Mouse (Mus musculus) embryonic facial prominence, embryonic 10.5 days (tissue): Measurements from ENCODE around the gene Ptprg. TPM values are rescaled to one million over a fixed set of nuclear protein-coding genes. Genes with fewer than 3 reads are reported as not detected.

Experiments used
- DNase-seq: peaks from one replicate; pipeline ENCODE4 v3.0.0-alpha.2; 2017; ENCODE audit warnings: low spot score
- H3K27ac ChIP-seq: fragments of 300-500 bp; sonication (generic); replicated peaks from 2 replicates; pipeline ENCODE4 v1.5.1; 2016; ENCODE audit warnings: mild to moderate bottlenecking
- H3K27me3 ChIP-seq: fragments of 300-500 bp; sonication (generic); replicated peaks from 2 replicates; pipeline ENCODE4 v1.6.1; 2016; ENCODE audit warnings: low read depth, mild to moderate bottlenecking; ENCODE audit not compliant: poor library complexity, severe bottlenecking
- H3K36me3 ChIP-seq: fragments of 300-500 bp; sonication (generic); replicated peaks from 2 replicates; pipeline ENCODE4 v1.6.1; 2016; ENCODE audit warnings: mild to moderate bottlenecking, moderate library complexity
- H3K4me1 ChIP-seq: fragments of 300-500 bp; sonication (generic); 2 replicates; pipeline ENCODE4 v1.6.1; 2016
- H3K4me3 ChIP-seq: fragments of 300-500 bp; sonication (generic); 2 replicates; pipeline ENCODE4 v1.5.1; 2016; ENCODE audit warnings: mild to moderate bottlenecking, moderate library complexity
- H3K9me3 ChIP-seq: fragments of 300-500 bp; sonication (generic); 2 replicates; pipeline ENCODE4 v1.6.1; 2016; ENCODE audit warnings: mild to moderate bottlenecking
- WGBS: fragments of 180-500 bp; shearing (Covaris S2); methylation state at CpG from one replicate; pipeline ENCODE4 v1.1.7; 2016; 5-methylcytosine and 5-hydroxymethylcytosine counted together
- polyA plus RNA-seq: library from polyadenylated mRNA; unstranded; fragments of >200 nt; fragmentation: Nextera tagmentation; extraction: Ambion mirVana; gene quantifications from 2 replicates; pipeline ENCODE4 v1.2.1, GENCODE M21; 2016

The Ptprg gene
- polyA plus RNA-seq: 36.3 and 40.7 TPM in 2 replicates

- 2% methylated on average over 40 of the region's 40 CpGs for WGBS
These were observed at the start of gene Ptprg for GRCm38 (mm10) chr14:11553273-11553665. Gene Ptprg, plus strand, starts transcription at chr14:11553532.

DNA sequence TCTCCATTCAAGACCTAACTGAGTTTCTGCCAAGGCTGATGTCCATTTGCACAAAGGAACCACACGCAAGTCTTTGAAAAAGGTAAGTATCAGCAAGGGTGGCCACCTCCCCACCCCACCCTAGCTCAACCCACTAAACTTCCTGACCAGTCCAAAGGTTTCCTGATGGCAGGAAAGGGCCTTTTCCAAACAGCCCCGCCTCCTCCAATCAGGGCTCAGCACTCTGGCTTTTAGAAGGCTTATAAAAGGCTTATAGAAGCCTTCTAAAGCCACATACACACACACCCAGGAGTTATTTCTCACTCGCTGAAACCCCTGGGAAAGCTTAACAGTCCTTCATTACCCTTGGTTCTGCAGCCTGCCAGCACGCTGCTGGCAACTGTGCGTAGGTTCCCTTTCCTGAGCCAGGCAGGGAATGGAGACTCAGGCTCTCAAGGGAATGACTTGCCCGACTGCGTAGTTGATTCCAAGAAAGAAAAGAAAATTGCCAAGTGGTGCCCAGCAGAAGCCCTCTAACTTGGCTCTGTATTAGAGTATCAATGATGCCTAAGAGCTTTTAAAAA is 49.4 kb upstream of the Ptprg start:
- Histone ChIP-seq H3K4me3 (no peak overlapping the region), H3K27ac (peak overlapping the region; percentile 10; the same call in 1 of the 2 replicates)

More at GRCm38 (mm10) chr14:11553273-11553665, at the start of gene Ptprg:
- Histone ChIP-seq H3K36me3 (peaks cover 4% of the 10 kb centered on the region), H3K9me3 (no peaks in the 10 kb centered on the region), H3K27ac (peak within 1 kb of the TSS; percentile 94), H3K4me1 (peaks cover 32% of the 10 kb centered on the region), H3K4me3 (peak within 1 kb of the TSS; percentile 79), H3K27me3 (no peaks in the 10 kb centered on the region; the same call in 1 of the 2 replicates)
- DNase-seq: peak; percentile 91

GRCm38 (mm10) chr14:11510173-11510572 is 43.2 kb upstream of the Ptprg start:
- no peaks in the 10 kb centered on the region for H3K36me3 ChIP-seq
- H3K27me3 ChIP-seq: no peaks in the 10 kb centered on the region
- no peaks in the 10 kb centered on the region for H3K9me3 ChIP-seq
- peaks cover 5% of the 10 kb centered on the region; the same call in 1 of the 2 replicates for H3K4me1 ChIP-seq
- H3K27ac ChIP-seq: no peak overlapping the region
- no peak overlapping the region for H3K4me3 ChIP-seq
- no peak for DNase-seq
- WGBS: 78% methylated on average over 1 of the region's 1 CpGs

More for the DNA sequence above, 49.4 kb upstream of the Ptprg start:
- Histone ChIP-seq H3K9me3 (no peaks in the 10 kb centered on the region), H3K36me3 (no peaks in the 10 kb centered on the region), H3K4me1 (peaks cover 20% of the 10 kb centered on the region), H3K27me3 (no peaks in the 10 kb centered on the region)
- DNase-seq: no peak
- WGBS: 47% methylated on average over 7 of the region's 7 CpGs

GRCm38 (mm10) chr14:11519171-11519570 is 34.2 kb upstream of the Ptprg start:
- Histone ChIP-seq H3K4me1 (peaks cover 5% of the 10 kb centered on the region; the same call in 1 of the 2 replicates), H3K27me3 (no peaks in the 10 kb centered on the region), H3K9me3 (no peaks in the 10 kb centered on the region), H3K27ac (no peak overlapping the region), H3K4me3 (no peak overlapping the region), H3K36me3 (no peaks in the 10 kb centered on the region)
- 95% methylated on average over 2 of the region's 2 CpGs for WGBS
- DNase-seq: no peak

GRCm38 (mm10) chr14:11523052-11523451 is 30.3 kb upstream of the Ptprg start:
- WGBS: 87% methylated on average over 3 of the region's 3 CpGs
- DNase-seq: no peak
- H3K27ac ChIP-seq: no peak overlapping the region
- H3K36me3 ChIP-seq: no peaks in the 10 kb centered on the region
- H3K4me3 ChIP-seq: no peak overlapping the region
- no peaks in the 10 kb centered on the region for H3K27me3 ChIP-seq
- no peaks in the 10 kb centered on the region for H3K9me3 ChIP-seq
- H3K4me1 ChIP-seq: peaks cover 5% of the 10 kb centered on the region; the same call in 1 of the 2 replicates

- Histone ChIP-seq H3K27me3 (no peaks in the 10 kb centered on the region), H3K36me3 (no peaks in the 10 kb centered on the region), H3K9me3 (no peaks in the 10 kb centered on the region), H3K4me3 (no peak overlapping the region), H3K27ac (no peak overlapping the region), H3K4me1 (peaks cover 7% of the 10 kb centered on the region)
- 95% methylated on average over 4 of the region's 4 CpGs for WGBS
- no peak for DNase-seq
These were observed 23.7 kb upstream of the Ptprg start for GRCm38 (mm10) chr14:11529591-11529990.

DNA sequence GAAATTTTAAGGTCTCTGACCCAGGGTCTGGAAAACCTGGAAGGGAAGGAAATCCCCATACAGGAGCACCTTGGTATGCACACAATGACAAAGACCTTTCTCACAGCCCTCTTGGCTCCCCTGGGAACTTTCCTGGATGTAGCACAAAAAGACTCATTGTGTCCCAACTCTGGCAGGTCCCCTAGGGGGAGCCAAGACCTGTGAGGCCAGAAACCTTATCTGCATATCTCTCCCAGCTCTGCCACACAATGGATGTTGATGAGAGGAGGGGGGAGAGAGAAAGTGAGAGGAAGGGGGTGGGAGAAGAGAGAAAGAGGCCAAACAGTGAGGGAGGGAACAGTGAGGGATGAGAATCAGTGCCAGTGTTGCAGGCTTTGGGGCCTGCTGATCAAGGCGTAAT is 18.9 kb upstream of the Ptprg start:
- Histone ChIP-seq H3K4me3 (no peak overlapping the region), H3K36me3 (no peaks in the 10 kb centered on the region), H3K9me3 (no peaks in the 10 kb centered on the region), H3K27ac (peak overlapping the region; percentile 3; the same call in 1 of the 2 replicates), H3K27me3 (no peaks in the 10 kb centered on the region), H3K4me1 (peaks cover 12% of the 10 kb centered on the region)
- DNase-seq: peak; percentile 43
- 32% methylated on average over 1 of the region's 1 CpGs for WGBS

GRCm38 (mm10) chr14:11536121-11536520 is 17.2 kb upstream of the Ptprg start:
- H3K9me3 ChIP-seq: no peaks in the 10 kb centered on the region
- H3K27ac ChIP-seq: no peak overlapping the region
- no peaks in the 10 kb centered on the region for H3K36me3 ChIP-seq
- H3K4me3 ChIP-seq: no peak overlapping the region
- 76% methylated on average over 5 of the region's 5 CpGs for WGBS
- peaks cover 12% of the 10 kb centered on the region for H3K4me1 ChIP-seq
- no peaks in the 10 kb centered on the region for H3K27me3 ChIP-seq
- DNase-seq: no peak

- H3K27ac ChIP-seq: peak overlapping the region; percentile 19; the same call in 1 of the 2 replicates
- 11% methylated on average over 11 of the region's 11 CpGs for WGBS
- no peaks in the 10 kb centered on the region for H3K9me3 ChIP-seq
- no peaks in the 10 kb centered on the region for H3K36me3 ChIP-seq
- DNase-seq: peak; percentile 43
- H3K27me3 ChIP-seq: no peaks in the 10 kb centered on the region; the same call in 1 of the 2 replicates
- H3K4me3 ChIP-seq: peak overlapping the region; percentile 79
- peaks cover 29% of the 10 kb centered on the region for H3K4me1 ChIP-seq
These were observed 1.4 kb upstream of the Ptprg start for GRCm38 (mm10) chr14:11551892-11552291.

GRCm38 (mm10) chr14:11552521-11553272 is 635 bp upstream of the Ptprg start:
- peak overlapping the region; percentile 79 for H3K4me3 ChIP-seq
- no peaks in the 10 kb centered on the region for H3K36me3 ChIP-seq
- H3K27me3 ChIP-seq: no peaks in the 10 kb centered on the region; the same call in 1 of the 2 replicates
- peak overlapping the region; percentile 94 for H3K27ac ChIP-seq
- no peaks in the 10 kb centered on the region for H3K9me3 ChIP-seq
- H3K4me1 ChIP-seq: peaks cover 32% of the 10 kb centered on the region
- WGBS: under 1% methylated on average over 33 of the region's 33 CpGs
- DNase-seq: peak; percentile 59

GRCm38 (mm10) chr14:11553679-11554305 is 460 bp downstream of the Ptprg start:
- DNase-seq: no peak
- under 1% methylated on average over 57 of the region's 57 CpGs for WGBS
- Histone ChIP-seq H3K27ac (peak overlapping the region; percentile 94), H3K4me1 (peaks cover 32% of the 10 kb centered on the region), H3K9me3 (no peaks in the 10 kb centered on the region), H3K4me3 (peak overlapping the region; percentile 79), H3K27me3 (no peaks in the 10 kb centered on the region; the same call in 1 of the 2 replicates), H3K36me3 (peaks cover 9% of the 10 kb centered on the region)

DNA sequence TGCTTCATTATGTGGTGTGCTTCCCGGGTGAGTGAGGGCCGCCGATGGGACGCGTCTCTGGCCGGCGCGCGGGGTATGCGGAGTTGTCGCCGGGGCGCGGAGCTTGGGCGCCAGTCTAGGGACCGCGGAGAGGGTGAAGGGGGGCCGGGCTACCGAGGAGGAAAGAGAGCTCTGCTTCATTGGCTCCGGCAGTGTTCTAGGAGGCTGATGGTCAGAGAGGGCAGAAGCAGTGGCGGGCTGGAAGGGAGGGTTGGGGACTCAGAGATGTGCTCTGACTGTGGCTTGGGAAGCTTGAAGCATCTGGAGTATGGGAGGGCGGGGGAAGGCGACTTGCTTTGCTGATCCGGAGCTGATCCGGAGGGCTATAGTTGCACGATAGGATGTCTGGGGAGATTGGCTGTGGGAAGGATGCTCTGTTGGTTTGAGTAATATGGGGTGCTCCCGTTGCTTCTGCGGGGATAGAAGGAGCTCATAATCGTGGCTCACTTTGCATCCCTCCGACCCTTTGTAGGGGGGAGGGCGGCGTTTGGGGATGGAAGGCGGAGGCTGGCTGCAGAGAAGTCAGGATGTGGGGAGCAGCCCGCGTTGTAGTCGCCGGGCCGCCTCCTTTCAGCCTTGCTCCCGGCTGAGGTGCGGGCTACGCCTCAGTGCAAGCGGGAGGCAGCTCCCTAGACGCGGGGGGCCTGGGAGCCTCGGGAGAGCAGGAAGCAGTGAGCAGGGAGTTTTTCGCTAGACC is 1.1 kb downstream of the Ptprg start:
- no peaks in the 10 kb centered on the region for H3K9me3 ChIP-seq
- no peaks in the 10 kb centered on the region; the same call in 1 of the 2 replicates for H3K27me3 ChIP-seq
- H3K4me3 ChIP-seq: peak overlapping the region; percentile 79
- under 1% methylated on average over 46 of the region's 46 CpGs for WGBS
- H3K36me3 ChIP-seq: peaks cover 9% of the 10 kb centered on the region
- peaks cover 32% of the 10 kb centered on the region for H3K4me1 ChIP-seq
- DNase-seq: peak; percentile 79
- H3K27ac ChIP-seq: peak overlapping the region; percentile 94
